Mouse (Mus musculus) heart, embryonic 14.5 days (tissue): ENCODE data around the gene Gm21969. TPM values are rescaled to one million over a fixed set of nuclear protein-coding genes. Genes with fewer than 3 reads are reported as not detected.

Experiments used
- ATAC-seq: fragments of 200-750 bp; cut with Nextera tagmentation; 2 replicates; pipeline ENCODE4 v1.8.0; 2017; ENCODE audit warnings: low read depth, moderate TSS enrichment; ENCODE audit not compliant: insufficient number of reproducible peaks, insufficient read depth, low FRiP score
- H3K27ac ChIP-seq, 2 experiments: fragments of 200-500 bp in 1 of 2; fragments of 300-500 bp in 1 of 2; sonication (generic) in 1 of 2; replicated peaks in 1 of 2; 2 replicates each; pipeline ENCODE4 v1.5.1; 2012 to 2014; ENCODE audit warnings: low read depth in 2 of 2, low read length in 2 of 2, control low read depth in 1 of 2, mild to moderate bottlenecking in 1 of 2, mixed read lengths in 1 of 2; ENCODE audit not compliant: control insufficient read depth in 1 of 2, insufficient read depth in 1 of 2
- H3K27me3 ChIP-seq: fragments of 300-500 bp; sonication (generic); 2 replicates; pipeline ENCODE4 v1.6.1; 2014; ENCODE audit warnings: mild to moderate bottlenecking, low read length, control low read depth; ENCODE audit not compliant: control insufficient read depth, insufficient read depth
- H3K36me3 ChIP-seq: fragments of 300-500 bp; sonication (generic); 2 replicates; pipeline ENCODE4 v1.6.1; 2014; ENCODE audit warnings: mild to moderate bottlenecking, control low read depth, low read length, mixed read lengths; ENCODE audit not compliant: control insufficient read depth, insufficient read depth
- H3K4me1 ChIP-seq, 2 experiments: fragments of 200-500 bp in 1 of 2; fragments of 300-500 bp in 1 of 2; sonication (generic) in 1 of 2; 2 replicates each; pipeline ENCODE4 v1.6.1; 2012 to 2014; ENCODE audit warnings: low read length in 2 of 2, control low read depth in 1 of 2, mixed read lengths in 1 of 2; ENCODE audit not compliant: control insufficient read depth in 2 of 2, insufficient read depth in 2 of 2
- H3K4me2 ChIP-seq: fragments of 300-500 bp; sonication (generic); 2 replicates; pipeline ENCODE4 v1.6.1; 2014; ENCODE audit warnings: mild to moderate bottlenecking, low read length
- H3K4me3 ChIP-seq, 2 experiments: fragments of 200-500 bp in 1 of 2; fragments of 300-500 bp in 1 of 2; sonication (generic) in 1 of 2; 2 replicates each; pipeline ENCODE4 v1.5.1; 2012 to 2014; ENCODE audit warnings: low read length in 2 of 2, mild to moderate bottlenecking in 2 of 2, control low read depth in 1 of 2, low read depth in 1 of 2, moderate library complexity in 1 of 2; ENCODE audit not compliant: control insufficient read depth in 1 of 2, insufficient read depth in 1 of 2
- H3K9ac ChIP-seq: fragments of 300-500 bp; sonication (generic); 2 replicates; pipeline ENCODE4 v1.6.1; 2014; ENCODE audit warnings: mild to moderate bottlenecking, low read length
- H3K9me3 ChIP-seq: fragments of 300-500 bp; sonication (generic); 2 replicates; pipeline ENCODE4 v1.6.1; 2016; ENCODE audit warnings: low read length, control low read depth; ENCODE audit not compliant: control insufficient read depth
- WGBS: fragments of 180-500 bp; shearing (Covaris S2); extraction: QIAGEN DNeasy Blood & Tissue Kit; methylation state at CpG from one replicate; pipeline ENCODE4 v1.1.7; 2014; 5-methylcytosine and 5-hydroxymethylcytosine counted together
- polyA plus RNA-seq: library from polyadenylated mRNA; unstranded; fragments of >200 nt; fragmentation: Nextera tagmentation; extraction: Ambion mirVana; gene quantifications from 2 replicates; pipeline ENCODE4 v1.2.1, GENCODE M21; 2014

Gm21969 gene
- polyA plus RNA-seq, 1 experiment from 2014 or later = not detected

- Histone ChIP-seq H3K4me3 (peak overlapping the region; percentile 60 to 70), H3K27me3 (no peaks in the 10 kb centered on the region), H3K36me3 (peaks cover 3% of the 10 kb centered on the region), H3K27ac (no peak overlapping the region), H3K4me2 (peak overlapping the region; percentile 89), H3K4me1 (peaks cover 4 to 19% of the 10 kb centered on the region in 2 experiments), H3K9ac (peak overlapping the region; percentile 81), H3K9me3 (no peaks in the 10 kb centered on the region)
- ATAC-seq = no peak
- 29% methylated on average over 21 of the region's 21 CpGs for WGBS
Observed at GRCm38 (mm10) chr4:139623434-139624115, 20.6 kb downstream of the Gm21969 start.

- no peak for ATAC-seq
- peak overlapping the region; percentile 89; the same call in 1 of the 2 replicates for H3K4me2 ChIP-seq
- H3K4me3 ChIP-seq = no peak overlapping the region
- H3K9ac ChIP-seq = no peak overlapping the region
- 68% methylated on average over 5 of the region's 5 CpGs for WGBS
- H3K27me3 ChIP-seq = no peaks in the 10 kb centered on the region
- H3K4me1 ChIP-seq = peaks cover 4 to 19% of the 10 kb centered on the region in 2 experiments
- H3K36me3 ChIP-seq = no peaks in the 10 kb centered on the region; the same call in 1 of the 2 replicates
- H3K9me3 ChIP-seq = no peaks in the 10 kb centered on the region
- H3K27ac ChIP-seq = no peak overlapping the region
Observed at GRCm38 (mm10) chr4:139624116-139624489, 21.1 kb downstream of the Gm21969 start.

- whole genome bisulfite sequencing = 78% methylated on average over 10 of the region's 10 CpGs
- no peak overlapping the region for H3K9ac ChIP-seq
Observed at GRCm38 (mm10) chr4:139624706-139625105, 21.7 kb downstream of the Gm21969 start.

GRCm38 (mm10) chr4:139627361-139627760, 24.4 kb downstream of the Gm21969 start:
- Histone ChIP-seq H3K9me3 (no peaks in the 10 kb centered on the region), H3K9ac (no peak overlapping the region), H3K27ac (no peak overlapping the region), H3K27me3 (no peaks in the 10 kb centered on the region), H3K4me3 (no peak overlapping the region), H3K4me2 (no peak overlapping the region), H3K36me3 (no peaks in the 10 kb centered on the region), H3K4me1 (peaks cover 4 to 12% of the 10 kb centered on the region in 2 experiments)
- 90% methylated on average over 11 of the region's 11 CpGs for WGBS
- ATAC-seq = no peak

More at GRCm38 (mm10) chr4:139624706-139625105, 21.7 kb downstream of the Gm21969 start:
- no peak for ATAC-seq
- Histone ChIP-seq H3K4me3 (no peak overlapping the region), H3K9me3 (no peaks in the 10 kb centered on the region), H3K4me2 (no peak overlapping the region), H3K27me3 (no peaks in the 10 kb centered on the region), H3K4me1 (peaks cover 4 to 19% of the 10 kb centered on the region in 2 experiments), H3K27ac (no peak overlapping the region), H3K36me3 (no peaks in the 10 kb centered on the region; the same call in 1 of the 2 replicates)

GRCm38 (mm10) chr4:139630171-139630570, 27.2 kb downstream of the Gm21969 start:
- Histone ChIP-seq H3K27me3 (no peaks in the 10 kb centered on the region), H3K9me3 (no peaks in the 10 kb centered on the region), H3K4me2 (no peak overlapping the region), H3K4me1 (no peaks in the 10 kb centered on the region; a peak in 2 of 4 replicates), H3K4me3 (no peak overlapping the region), H3K9ac (no peak overlapping the region), H3K36me3 (no peaks in the 10 kb centered on the region), H3K27ac (no peak overlapping the region)
- WGBS = 64% methylated on average over 10 of the region's 10 CpGs
- ATAC-seq = no peak

- no peaks in the 10 kb centered on the region for H3K27me3 ChIP-seq
- no peaks in the 10 kb centered on the region for H3K9me3 ChIP-seq
- H3K4me2 ChIP-seq = no peak overlapping the region
- WGBS = 58% methylated on average over 5 of the region's 5 CpGs
- H3K4me3 ChIP-seq = no peak overlapping the region
- H3K36me3 ChIP-seq = 0 out of 2 replicates have a peak, but pooled peaks cover 4% of the 10 kb centered on the region
- ATAC-seq = no peak
- no peak overlapping the region for H3K9ac ChIP-seq
- no peaks in the 10 kb centered on the region; a peak in 2 of 4 replicates for H3K4me1 ChIP-seq
- no peak overlapping the region for H3K27ac ChIP-seq
Observed at GRCm38 (mm10) chr4:139631141-139631540, 28.2 kb downstream of the Gm21969 start.

GRCm38 (mm10) chr4:139631569-139632253, 28.7 kb downstream of the Gm21969 start:
- H3K27me3 ChIP-seq = no peaks in the 10 kb centered on the region
- 85% methylated on average over 7 of the region's 7 CpGs for WGBS
- no peak overlapping the region for H3K9ac ChIP-seq
- H3K9me3 ChIP-seq = no peaks in the 10 kb centered on the region
- ATAC-seq = no peak
- H3K4me3 ChIP-seq = no peak overlapping the region
- H3K27ac ChIP-seq = no peak overlapping the region
- no peak overlapping the region for H3K4me2 ChIP-seq
- 0 out of 2 replicates have a peak, but pooled peaks cover 4% of the 10 kb centered on the region for H3K36me3 ChIP-seq
- H3K4me1 ChIP-seq = no peaks in the 10 kb centered on the region; a peak in 2 of 4 replicates
